Mouse (Mus musculus) 3134 (cell line): ENCODE measurements around the gene Olfr186.
"Not testable (repeated sequence)": the region's sequence is repeated elsewhere in the genome, so short reads cannot be mapped to it uniquely, and the experiment has no call there.

Experiments used
- DNase-seq: peaks from one replicate; pipeline ENCODE4 v3.0.0-alpha.2; 2011; ENCODE audit warnings: low spot score; ENCODE audit not compliant: insufficient read length; ENCODE audit errors: extremely low read depth

Gene Olfr186

DNA sequence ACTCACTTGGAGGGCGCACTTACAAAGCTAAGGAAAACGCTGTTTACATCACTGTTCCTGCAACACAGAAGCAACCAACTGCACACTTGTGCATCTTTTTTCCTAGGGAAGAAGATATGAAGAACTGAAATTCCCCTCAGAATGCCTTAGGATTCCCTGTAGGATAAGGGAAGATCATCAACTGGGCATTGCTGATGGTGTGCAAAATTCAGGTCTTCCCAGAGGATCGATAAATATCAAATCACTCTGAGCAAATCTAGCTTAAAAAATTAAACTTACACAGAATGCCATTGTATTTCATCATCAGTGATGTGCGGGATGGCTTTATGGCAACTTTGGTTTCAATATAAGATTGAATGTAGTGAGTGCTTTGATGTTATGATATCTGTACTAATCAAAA lies at the start of gene Olfr186:
Gene Olfr186 (minus strand): TSS at position 101 of the 400 bp plus-strand sequence.
- DNase-seq = no peak

DNA sequence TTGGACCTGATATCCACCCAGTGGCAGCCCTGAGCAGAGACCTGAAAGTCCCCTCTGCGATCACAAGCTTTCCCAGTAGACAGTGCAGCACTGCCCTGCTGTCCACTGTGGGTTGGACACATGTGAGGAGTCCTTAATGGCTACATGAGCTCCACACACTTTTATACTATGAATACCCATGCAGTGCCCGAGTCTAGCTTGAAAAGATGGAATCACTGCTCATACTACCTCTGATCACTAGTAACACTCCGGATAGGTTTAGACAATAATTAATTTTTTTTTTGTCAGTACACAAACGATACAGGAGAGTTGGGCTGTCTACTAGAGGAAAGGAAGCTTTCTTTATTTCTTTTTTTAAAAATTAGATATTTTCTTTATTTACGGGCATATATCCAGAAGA lies 47.8 kb upstream of the Olfr186 start, which contains the start of gene Olfr190:
Gene Olfr190 (minus strand): TSS at position 101 of the 400 bp plus-strand sequence.
- DNase-seq = no peak

DNA sequence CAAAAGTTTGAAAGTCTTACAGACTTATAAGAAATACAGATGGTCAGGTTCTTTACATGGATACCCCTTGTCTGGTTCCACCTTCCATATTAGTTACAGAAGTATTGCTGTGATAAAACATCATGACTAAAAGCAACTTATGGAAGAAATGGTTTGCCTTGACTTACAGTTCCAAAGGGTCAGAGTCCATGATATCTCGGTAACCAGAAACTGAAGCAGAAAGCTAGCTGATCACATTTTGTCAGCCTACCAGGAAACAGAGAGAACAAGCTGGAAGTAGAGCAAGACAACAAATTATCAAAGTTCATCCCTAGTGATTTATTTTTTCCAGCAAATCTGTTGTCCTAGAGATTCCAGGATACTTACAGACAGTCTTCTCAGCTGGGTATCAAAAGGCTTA lies 43.4 kb upstream of the Olfr186 start:
- no peak for DNase-seq

DNA sequence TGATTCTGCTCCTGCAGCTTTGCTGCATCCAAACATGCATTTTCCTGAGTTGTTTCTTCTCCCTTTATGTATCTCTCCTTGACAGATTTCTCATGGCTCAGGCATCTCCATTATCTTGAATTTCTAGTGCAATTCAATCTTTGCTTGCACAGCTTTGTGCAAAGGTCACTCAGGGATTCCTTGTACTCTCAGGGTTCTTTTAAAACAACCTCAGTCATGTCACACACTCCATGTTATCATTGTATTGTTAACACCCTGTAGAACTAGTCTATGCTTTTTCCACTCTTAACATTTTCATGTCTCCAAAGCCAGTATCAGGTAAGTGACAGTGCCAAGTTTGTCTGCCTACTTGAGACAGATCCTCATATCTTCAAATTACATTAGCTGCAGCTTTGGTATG lies 41.7 kb upstream of the Olfr186 start:
- DNase-seq = no peak

DNA sequence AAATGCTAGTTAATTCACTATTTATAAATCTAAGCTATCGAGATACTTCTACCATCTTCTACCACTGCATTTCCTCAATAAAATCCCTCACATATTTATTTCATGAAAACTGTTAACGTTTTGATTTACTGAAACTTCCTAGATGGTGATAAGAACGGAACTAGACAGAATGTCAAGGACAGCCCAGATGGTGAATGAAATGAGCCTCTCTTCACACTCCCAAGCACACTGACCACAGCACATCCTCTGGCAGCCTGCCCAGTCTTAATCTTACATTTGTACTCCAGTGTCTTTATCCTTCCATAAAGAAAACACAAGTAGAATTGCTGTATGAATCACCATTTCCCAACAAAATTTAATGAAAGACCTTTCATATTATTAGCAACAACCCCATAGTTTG lies 32.3 kb upstream of the Olfr186 start:
- DNase-seq = not testable (repeated sequence)

DNA sequence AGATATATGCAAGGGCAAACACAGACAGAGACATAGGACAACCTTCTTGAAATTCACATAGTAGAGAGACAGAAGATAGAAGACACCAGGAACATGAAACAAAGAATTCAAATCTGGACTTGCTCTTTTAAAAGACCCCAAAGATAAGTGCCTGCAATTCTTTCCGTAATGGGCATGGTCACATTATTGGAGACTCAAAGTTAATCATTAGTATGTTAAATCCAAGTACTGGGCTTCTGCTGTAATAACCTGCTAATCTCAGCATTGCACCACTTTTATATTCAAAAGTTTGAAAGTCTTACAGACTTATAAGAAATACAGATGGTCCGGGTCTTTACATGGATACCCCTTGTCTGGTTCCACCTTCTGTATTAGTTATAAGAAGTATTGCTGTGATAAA lies 19.2 kb upstream of the Olfr186 start:
- DNase-seq = not testable (repeated sequence)

DNA sequence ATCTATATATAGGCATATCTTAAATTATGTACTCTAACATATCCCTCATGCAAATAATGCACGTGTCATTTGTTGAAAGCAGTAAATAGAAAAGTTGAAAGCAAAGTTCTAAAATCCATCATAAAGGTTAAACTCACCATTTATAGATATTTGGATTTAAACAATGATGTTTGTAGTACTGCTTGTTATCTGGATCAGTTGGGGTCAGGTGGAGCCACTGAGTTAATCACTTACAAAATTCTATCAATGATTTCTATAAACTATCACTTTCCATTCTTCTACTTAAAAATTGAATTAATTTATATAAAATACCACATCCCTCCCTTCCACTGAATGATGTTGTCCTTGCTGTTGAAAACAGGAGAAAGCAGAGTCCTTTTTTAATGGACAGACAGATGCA lies 18.8 kb upstream of the Olfr186 start:
- no peak for DNase-seq

DNA sequence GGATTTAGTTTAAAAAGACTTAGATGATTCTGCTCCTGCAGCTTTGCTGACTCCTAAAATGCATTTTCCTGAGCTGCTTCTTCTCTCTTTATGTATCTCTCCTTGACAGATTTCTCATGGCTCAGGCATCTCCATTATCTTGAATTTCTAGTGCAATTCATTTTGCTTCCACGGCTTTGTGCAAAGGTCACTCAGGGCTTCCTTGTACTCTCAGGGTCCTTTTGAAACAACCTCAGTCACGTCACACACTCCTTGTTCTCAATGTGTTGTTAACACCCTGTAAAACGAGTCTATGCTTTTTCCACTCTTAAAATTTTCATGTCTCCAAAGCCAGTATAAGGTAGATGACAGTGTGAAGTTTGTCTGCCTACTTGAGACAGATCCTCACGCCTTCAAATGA lies 17.5 kb upstream of the Olfr186 start:
- no peak for DNase-seq

DNA sequence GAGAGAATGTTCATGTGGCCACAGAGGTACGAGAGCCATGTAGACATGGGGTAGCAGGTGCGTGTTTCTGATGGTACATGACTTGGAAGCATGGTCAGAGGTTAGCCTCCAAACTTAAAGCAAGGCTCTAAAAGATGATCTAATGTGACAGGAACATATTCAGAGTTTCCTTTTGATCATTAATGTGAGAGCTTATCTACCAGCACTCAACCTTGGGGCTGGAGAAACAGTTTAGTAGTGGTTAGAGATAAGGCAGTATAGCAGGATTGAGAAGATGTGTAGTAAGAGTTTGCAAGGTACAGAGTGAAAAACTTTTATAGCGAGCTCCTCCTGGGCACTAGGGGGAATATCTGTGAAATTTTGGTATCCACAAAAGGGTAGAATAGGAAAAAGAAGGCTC lies 15.7 kb upstream of the Olfr186 start:
- DNase-seq = no peak

DNA sequence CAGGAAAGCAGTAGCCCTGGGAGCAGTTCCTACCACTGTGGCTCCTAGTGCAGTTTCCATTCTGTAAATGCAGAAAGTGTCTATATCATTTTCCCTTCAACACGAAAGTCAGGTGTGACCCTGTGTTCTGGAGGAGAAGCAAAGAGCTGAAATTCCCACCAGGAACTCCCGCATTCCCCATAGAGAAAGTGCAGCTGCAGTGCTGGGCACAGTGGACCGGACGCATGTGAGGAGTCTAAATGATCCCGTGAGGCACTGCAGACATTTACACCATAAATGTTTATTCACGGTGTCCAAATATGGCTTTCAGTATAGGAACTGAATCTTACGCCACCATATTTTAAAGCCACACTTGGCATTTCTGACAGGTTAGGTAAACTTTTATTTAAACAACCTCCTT lies 9.6 kb upstream of the Olfr186 start, which contains the start of gene Olfr187:
Gene Olfr187 (minus strand): TSS at position 58 of the 400 bp plus-strand sequence.
- DNase-seq = no peak

DNA sequence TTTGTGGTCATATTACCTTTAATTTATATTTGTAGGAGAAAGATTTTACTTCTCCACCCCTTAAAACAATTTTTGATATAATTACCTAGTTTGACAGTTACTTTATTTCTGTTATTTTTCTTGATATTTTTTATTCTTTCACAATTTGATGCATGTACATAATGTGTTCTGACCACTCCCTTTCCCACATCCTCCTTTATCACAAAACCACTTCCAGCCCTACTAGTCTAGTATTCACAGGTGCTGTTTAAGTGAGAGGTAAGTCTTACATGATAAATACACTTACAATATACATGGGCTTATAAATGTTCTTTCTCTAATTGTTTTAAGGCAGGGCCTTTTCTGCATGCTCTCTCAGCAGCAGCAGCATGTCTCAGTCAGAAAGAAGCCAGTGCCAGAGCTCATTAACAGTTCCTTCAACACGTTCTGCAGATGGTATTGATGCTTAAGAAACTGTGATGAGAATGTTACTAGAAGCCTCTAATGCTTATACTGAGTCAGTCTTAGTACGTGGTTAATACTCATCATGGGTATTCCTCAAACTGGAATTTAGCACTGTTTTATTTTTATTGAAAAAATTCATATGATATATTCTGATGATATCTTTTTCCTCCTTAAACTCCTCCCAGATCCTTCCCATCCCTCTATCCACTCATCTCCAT lies 16.6 kb downstream of the Olfr186 start:
- DNase-seq = no peak

DNA sequence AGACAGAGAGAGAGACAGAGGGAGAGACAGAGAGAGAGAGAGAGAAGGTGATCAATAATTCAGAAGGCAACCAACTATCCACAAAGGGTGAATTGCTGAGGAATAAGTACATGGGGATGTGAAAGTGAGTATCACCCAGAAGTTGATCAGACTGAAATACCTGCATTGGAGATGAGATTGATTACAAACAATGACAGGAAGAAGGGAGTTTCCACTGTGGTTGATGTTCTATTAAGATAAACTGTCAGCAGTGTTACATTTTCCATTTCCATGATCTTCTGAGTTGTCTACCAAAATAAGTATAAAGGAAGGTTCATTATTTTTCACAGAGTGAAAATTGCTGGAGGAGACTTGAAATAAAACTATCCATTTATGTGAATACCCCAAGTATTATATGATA lies 22.9 kb downstream of the Olfr186 start:
- no peak for DNase-seq

DNA sequence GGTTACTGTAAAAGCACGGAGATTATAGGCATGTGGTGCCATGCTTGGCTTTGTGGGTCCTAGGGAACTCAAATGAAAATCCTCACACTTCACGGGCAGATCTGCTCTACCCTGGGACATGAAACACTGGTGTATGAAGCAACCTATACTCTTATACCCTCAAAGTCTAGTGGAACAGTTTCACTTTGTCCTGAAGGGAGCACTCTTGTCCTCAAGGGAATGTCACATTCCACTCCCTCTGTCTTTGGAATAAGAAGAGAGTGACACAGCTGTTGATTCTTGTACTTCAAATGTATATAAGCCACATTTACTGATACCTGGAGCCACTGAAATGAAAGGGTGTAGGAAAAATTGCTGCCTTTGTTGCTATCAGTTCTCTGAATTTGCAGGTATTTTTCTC lies 35.0 kb downstream of the Olfr186 start, which contains the start of gene Olfr183:
Gene Olfr183 (plus strand): TSS at position 301 of the 400 bp plus-strand sequence.
- no peak for DNase-seq
